Mouse (Mus musculus) kidney, embryonic 16.5 days (tissue): ENCODE measurements around the gene Gpx3. TPM values are rescaled to one million over a fixed set of nuclear protein-coding genes. Genes with fewer than 3 reads are reported as not detected.
"Not testable (repeated sequence)": the region's sequence is repeated elsewhere in the genome, so short reads cannot be mapped to it uniquely, and the experiment has no call there.

Experiments
- ATAC-seq: fragments of 200-750 bp; cut with Nextera tagmentation; 2 replicates; pipeline ENCODE4 v1.8.0; 2017; ENCODE audit warnings: moderate TSS enrichment; ENCODE audit not compliant: low FRiP score, low TSS enrichment
- H3K27ac ChIP-seq: fragments of 300-500 bp; sonication (generic); 2 replicates; pipeline ENCODE4 v1.5.1; 2014; ENCODE audit warnings: low read length
- H3K27me3 ChIP-seq: fragments of 300-500 bp; sonication (generic); 2 replicates; pipeline ENCODE4 v1.6.1; 2014; ENCODE audit warnings: low read length, control low read depth, mixed read lengths; ENCODE audit not compliant: insufficient read depth
- H3K36me3 ChIP-seq: fragments of 300-500 bp; sonication (generic); 2 replicates; pipeline ENCODE4 v1.6.1; 2014; ENCODE audit warnings: low read length, control low read depth, mixed read lengths; ENCODE audit not compliant: insufficient read depth
- H3K4me1 ChIP-seq: fragments of 300-500 bp; sonication (generic); 2 replicates; pipeline ENCODE4 v1.6.1; 2014; ENCODE audit warnings: low read length, control low read depth, mixed read lengths; ENCODE audit not compliant: insufficient read depth
- H3K4me2 ChIP-seq: fragments of 300-500 bp; sonication (generic); replicated peaks from 2 replicates; pipeline ENCODE4 v1.6.1; 2014; ENCODE audit warnings: low read depth, low read length
- H3K4me3 ChIP-seq: fragments of 300-500 bp; sonication (generic); 2 replicates; pipeline ENCODE4 v1.5.1; 2014; ENCODE audit warnings: mild to moderate bottlenecking, low read length
- H3K9ac ChIP-seq: fragments of 300-500 bp; sonication (generic); replicated peaks from 2 replicates; pipeline ENCODE4 v1.6.1; 2014; ENCODE audit warnings: low read length
- H3K9me3 ChIP-seq: fragments of 300-500 bp; sonication (generic); 2 replicates; pipeline ENCODE4 v1.6.1; 2016; ENCODE audit warnings: low read length, control low read depth
- WGBS: fragments of 180-500 bp; shearing (Covaris S2); extraction: QIAGEN DNeasy Blood & Tissue Kit; methylation state at CpG from one replicate; pipeline ENCODE4 v1.1.7; 2014; 5-methylcytosine and 5-hydroxymethylcytosine counted together
- polyA plus RNA-seq: library from polyadenylated mRNA; unstranded; fragments of >200 nt; fragmentation: Nextera tagmentation; extraction: Ambion mirVana; gene quantifications from 2 replicates; pipeline ENCODE4 v1.2.1, GENCODE M21; 2015

The Gpx3 gene
- polyA plus RNA-seq, result 262 and 297 TPM in 2 replicates

- Histone ChIP-seq H3K36me3 (no peaks in the 10 kb centered on the region), H3K27me3 (no peaks in the 10 kb centered on the region), H3K9me3 (no peaks in the 10 kb centered on the region), H3K9ac (peak within 1 kb of the TSS; percentile 69), H3K27ac (no peak within 1 kb of the TSS), H3K4me2 (peak within 1 kb of the TSS; percentile 95), H3K4me1 (peaks cover 19% of the 10 kb centered on the region), H3K4me3 (peak within 1 kb of the TSS; percentile 58)
- 14% methylated on average over 44 of the region's 45 CpGs for WGBS
- ATAC-seq, result peak; percentile 86
These were observed at the start of gene Gpx3 for GRCm38 (mm10) chr11:54902333-54903323. Gpx3 (plus strand) TSS chr11:54902453.

- not testable (repeated sequence) for H3K4me2 ChIP-seq, ATAC-seq
These were observed 43.4 kb upstream of the Gpx3 start for GRCm38 (mm10) chr11:54858880-54859279.

GRCm38 (mm10) chr11:54859322-54860165, 42.7 kb upstream of the Gpx3 start:
- WGBS, result 22% methylated on average over 11 of the region's 11 CpGs
- Histone ChIP-seq H3K27me3 (no peaks in the 10 kb centered on the region), H3K36me3 (no peaks in the 10 kb centered on the region), H3K4me2 (peak overlapping the region; percentile 76), H3K9me3 (no peaks in the 10 kb centered on the region), H3K4me1 (peaks cover 6% of the 10 kb centered on the region), H3K27ac (peak overlapping the region; percentile 34; the same call in 1 of the 2 replicates), H3K4me3 (peak overlapping the region; percentile 77), H3K9ac (peak overlapping the region; percentile 77)
- no peak for ATAC-seq

More at GRCm38 (mm10) chr11:54858880-54859279, 43.4 kb upstream of the Gpx3 start:
- not testable (repeated sequence) for H3K27me3 ChIP-seq, H3K9me3 ChIP-seq, H3K9ac ChIP-seq, H3K4me1 ChIP-seq, H3K4me3 ChIP-seq, H3K36me3 ChIP-seq, H3K27ac ChIP-seq
- 93% methylated on average over 11 of the region's 12 CpGs for WGBS

- Histone ChIP-seq H3K27me3 (no peaks in the 10 kb centered on the region), H3K4me2 (peak within 1 kb of the TSS; percentile 76), H3K36me3 (no peaks in the 10 kb centered on the region), H3K9me3 (no peaks in the 10 kb centered on the region), H3K27ac (peak within 1 kb of the TSS; percentile 87), H3K9ac (peak within 1 kb of the TSS; percentile 77), H3K4me1 (peaks cover 6% of the 10 kb centered on the region), H3K4me3 (peak within 1 kb of the TSS; percentile 77)
- 0% methylated on average over 42 of the region's 42 CpGs for WGBS
- ATAC-seq, result peak; percentile 97
These were observed 41.8 kb upstream of the Gpx3 start, which contains the start of gene Lyrm7 for GRCm38 (mm10) chr11:54860256-54861038. Lyrm7 (minus strand) TSS chr11:54860916.

DNA sequence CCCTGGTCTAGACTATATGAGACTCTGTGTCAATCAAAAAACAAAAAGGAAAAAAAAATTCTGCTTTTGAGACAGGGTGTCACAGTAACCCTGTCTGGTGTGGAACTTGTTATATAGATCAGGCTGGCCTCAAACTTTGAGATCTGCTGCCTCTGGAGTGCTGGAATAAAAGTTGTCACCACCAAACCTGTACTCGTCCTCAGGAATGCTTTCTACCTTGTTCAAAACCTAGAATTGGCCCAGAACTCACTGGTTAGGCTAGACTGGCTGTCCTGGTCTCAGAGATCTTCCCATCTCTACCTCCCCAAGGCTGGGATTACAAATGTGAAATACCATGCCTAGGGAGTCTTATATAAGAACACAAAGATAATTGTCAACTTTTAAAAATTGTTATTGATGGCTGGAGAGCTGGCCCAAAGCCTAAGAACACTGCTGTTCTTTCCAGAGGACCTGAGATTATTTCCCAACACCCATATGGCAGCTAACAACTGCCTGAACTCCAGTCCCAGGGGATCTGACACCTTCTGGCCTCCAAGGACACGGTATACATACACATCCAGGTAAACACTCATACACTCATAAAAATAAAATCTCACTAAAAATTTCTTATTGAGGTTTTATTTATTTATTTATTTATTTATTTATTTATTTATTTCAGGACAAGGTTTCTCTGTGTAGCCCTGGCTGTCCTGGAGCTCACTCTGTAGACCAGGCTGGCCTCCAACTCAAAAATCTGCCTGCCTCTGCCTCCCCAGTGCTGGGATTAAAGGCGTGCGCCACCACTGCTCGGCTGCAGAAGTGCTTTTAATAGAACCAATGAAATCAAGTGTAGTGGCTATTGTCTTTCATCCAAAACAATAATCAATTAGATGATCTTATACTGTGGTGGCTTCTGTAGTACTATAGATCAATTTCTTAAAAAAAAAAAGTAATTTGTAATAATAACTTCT, 40.5 kb upstream of the Gpx3 start:
- Histone ChIP-seq H3K9ac (no peak overlapping the region), H3K4me1 (peaks cover 6% of the 10 kb centered on the region), H3K27ac (no peak overlapping the region), H3K36me3 (no peaks in the 10 kb centered on the region), H3K27me3 (no peaks in the 10 kb centered on the region), H3K4me3 (no peak overlapping the region), H3K9me3 (no peaks in the 10 kb centered on the region), H3K4me2 (peak overlapping the region; percentile 57; the same call in 1 of the 2 replicates)
- ATAC-seq, result no peak
- 86% methylated on average over 5 of the region's 5 CpGs for WGBS

- WGBS, result 40% methylated on average over 10 of the region's 10 CpGs
- H3K4me2 ChIP-seq, result no peak overlapping the region
- H3K9ac ChIP-seq, result no peak overlapping the region
- no peaks in the 10 kb centered on the region for H3K36me3 ChIP-seq
- no peaks in the 10 kb centered on the region for H3K27me3 ChIP-seq
- H3K4me1 ChIP-seq, result peaks cover 14% of the 10 kb centered on the region
- H3K27ac ChIP-seq, result no peak overlapping the region
- no peaks in the 10 kb centered on the region for H3K9me3 ChIP-seq
- no peak for ATAC-seq
- no peak overlapping the region for H3K4me3 ChIP-seq
These were observed 39.4 kb upstream of the Gpx3 start for GRCm38 (mm10) chr11:54862621-54863520.

GRCm38 (mm10) chr11:54865330-54866085, 36.7 kb upstream of the Gpx3 start:
- H3K36me3 ChIP-seq, result peaks cover 7% of the 10 kb centered on the region; the same call in 1 of the 2 replicates
- H3K4me2 ChIP-seq, result peak overlapping the region; percentile 59
- ATAC-seq, result no peak
- H3K4me1 ChIP-seq, result peaks cover 23% of the 10 kb centered on the region
- WGBS, result 63% methylated on average over 6 of the region's 6 CpGs
- peak overlapping the region; percentile 91 for H3K4me3 ChIP-seq
- peak overlapping the region; percentile 98 for H3K9ac ChIP-seq
- H3K27ac ChIP-seq, result peak overlapping the region; percentile 91
- H3K9me3 ChIP-seq, result no peaks in the 10 kb centered on the region
- no peaks in the 10 kb centered on the region for H3K27me3 ChIP-seq
